Mouse (Mus musculus): ENCODE results near the gene Plod1.
"Not testable (repeated sequence)": the region's sequence is repeated elsewhere in the genome, so short reads cannot be mapped to it uniquely, and the experiment has no call there.

Gene Plod1

GRCm38 (mm10) chr4:147895815-147896330 lies 40.7 kb downstream of the Plod1 start:
- no peak for DNase-seq (ENCODE audit: low spot score)

- no peak for DNase-seq (ENCODE audit: low spot score)
Observed at GRCm38 (mm10) chr4:147890341-147890740, 46.2 kb downstream of the Plod1 start.

- no peak for DNase-seq (ENCODE audit: low spot score)
Observed at GRCm38 (mm10) chr4:147888237-147888636, 48.3 kb downstream of the Plod1 start.

- DNase-seq (ENCODE audit: low spot score) = no peak
Observed at GRCm38 (mm10) chr4:147887277-147887676, 49.3 kb downstream of the Plod1 start.

GRCm38 (mm10) chr4:147886158-147886557 lies 50.4 kb downstream of the Plod1 start:
- no peak for DNase-seq (ENCODE audit: low spot score)

- no peak for DNase-seq (ENCODE audit: low spot score)
Observed at GRCm38 (mm10) chr4:147884138-147884537, 52.4 kb downstream of the Plod1 start.

GRCm38 (mm10) chr4:147883041-147883440 lies 53.5 kb downstream of the Plod1 start:
- DNase-seq (ENCODE audit: low spot score) = no peak

GRCm38 (mm10) chr4:147881792-147882191 lies 54.8 kb downstream of the Plod1 start:
- no peak for DNase-seq (ENCODE audit: low spot score)

- no peak for DNase-seq (ENCODE audit: low spot score)
Observed at GRCm38 (mm10) chr4:147879865-147880264, 56.7 kb downstream of the Plod1 start.

- DNase-seq (ENCODE audit: low spot score) = no peak
Observed at GRCm38 (mm10) chr4:147879456-147879855, 57.1 kb downstream of the Plod1 start.

- no peak for DNase-seq (ENCODE audit: low spot score)
Observed at GRCm38 (mm10) chr4:147878537-147878936, 58.0 kb downstream of the Plod1 start.

- no peak for DNase-seq (ENCODE audit: low spot score)
Observed at GRCm38 (mm10) chr4:147875852-147876575, 60.6 kb downstream of the Plod1 start.

GRCm38 (mm10) chr4:147869238-147869637 lies 67.3 kb downstream of the Plod1 start:
- no peak for DNase-seq (ENCODE audit: low spot score)

GRCm38 (mm10) chr4:147868450-147869031 lies 68.0 kb downstream of the Plod1 start, which contains the start of the genes Miip and Fv1:
Gene Miip (minus strand): TSS chr4:147868816.
Gene Fv1 (plus strand): TSS chr4:147868979.
- DNase-seq (ENCODE audit: low spot score) = peak; percentile 90

- no peak for DNase-seq (ENCODE audit: low spot score)
Observed at GRCm38 (mm10) chr4:147867563-147868449, 68.8 kb downstream of the Plod1 start.

GRCm38 (mm10) chr4:147866793-147867192 lies 69.8 kb downstream of the Plod1 start:
- DNase-seq (ENCODE audit: low spot score) = not testable (repeated sequence)

- DNase-seq (ENCODE audit: low spot score) = no peak
Observed at GRCm38 (mm10) chr4:147866056-147866455, 70.5 kb downstream of the Plod1 start.

- no peak for DNase-seq (ENCODE audit: low spot score)
Observed at GRCm38 (mm10) chr4:147865651-147866050, 70.9 kb downstream of the Plod1 start.

- DNase-seq (ENCODE audit: low spot score) = no peak
Observed at GRCm38 (mm10) chr4:147862051-147862450, 74.5 kb downstream of the Plod1 start.
